Mouse (Mus musculus) Muller cell, postnatal 12 days (primary cell): ENCODE measurements around the gene Pdcd6.

ENCODE experiments used
- DNase-seq: peaks from one replicate; pipeline ENCODE4 v3.0.0-alpha.2; 2015; ENCODE audit errors: inconsistent ontology term

Gene Pdcd6

DNA sequence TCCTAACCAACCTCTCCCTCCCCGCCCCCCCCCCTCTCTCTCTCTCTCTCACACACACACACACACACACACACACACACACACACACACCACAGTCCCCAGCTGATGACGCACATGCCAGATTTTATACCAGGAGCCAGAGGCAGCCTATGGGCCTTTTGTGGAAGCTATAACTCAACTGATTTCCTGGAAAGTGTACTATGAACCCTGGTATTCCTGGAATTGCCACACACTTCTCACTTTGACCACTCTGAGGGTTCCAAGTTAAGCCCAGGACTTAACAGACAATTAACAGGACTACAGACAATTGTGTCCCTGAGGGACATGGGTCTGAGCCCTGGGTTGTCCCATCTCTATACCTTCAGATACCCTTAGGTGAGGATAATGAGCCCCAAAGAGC, 35.1 kb downstream of the Pdcd6 start:
- DNase-seq: no peak

DNA sequence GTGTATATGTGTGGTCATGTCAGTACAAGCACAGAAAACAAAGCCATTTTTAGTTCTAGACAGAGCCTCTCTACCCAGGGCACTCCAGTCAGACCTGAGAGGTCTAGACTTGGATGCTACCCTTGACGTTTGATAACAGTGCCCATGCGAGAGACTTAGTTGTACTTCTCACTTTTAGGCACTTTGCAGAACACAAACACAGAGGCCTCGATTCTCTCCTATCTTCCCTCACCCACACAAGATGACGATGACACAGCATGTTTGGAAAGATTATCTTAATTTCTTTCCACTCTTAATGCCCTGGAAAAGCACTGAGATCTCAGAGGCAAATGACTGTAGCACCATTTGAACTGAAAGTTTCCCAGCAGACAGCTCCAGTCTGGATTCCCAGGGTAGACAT, 41.7 kb downstream of the Pdcd6 start:
- no peak for DNase-seq

DNA sequence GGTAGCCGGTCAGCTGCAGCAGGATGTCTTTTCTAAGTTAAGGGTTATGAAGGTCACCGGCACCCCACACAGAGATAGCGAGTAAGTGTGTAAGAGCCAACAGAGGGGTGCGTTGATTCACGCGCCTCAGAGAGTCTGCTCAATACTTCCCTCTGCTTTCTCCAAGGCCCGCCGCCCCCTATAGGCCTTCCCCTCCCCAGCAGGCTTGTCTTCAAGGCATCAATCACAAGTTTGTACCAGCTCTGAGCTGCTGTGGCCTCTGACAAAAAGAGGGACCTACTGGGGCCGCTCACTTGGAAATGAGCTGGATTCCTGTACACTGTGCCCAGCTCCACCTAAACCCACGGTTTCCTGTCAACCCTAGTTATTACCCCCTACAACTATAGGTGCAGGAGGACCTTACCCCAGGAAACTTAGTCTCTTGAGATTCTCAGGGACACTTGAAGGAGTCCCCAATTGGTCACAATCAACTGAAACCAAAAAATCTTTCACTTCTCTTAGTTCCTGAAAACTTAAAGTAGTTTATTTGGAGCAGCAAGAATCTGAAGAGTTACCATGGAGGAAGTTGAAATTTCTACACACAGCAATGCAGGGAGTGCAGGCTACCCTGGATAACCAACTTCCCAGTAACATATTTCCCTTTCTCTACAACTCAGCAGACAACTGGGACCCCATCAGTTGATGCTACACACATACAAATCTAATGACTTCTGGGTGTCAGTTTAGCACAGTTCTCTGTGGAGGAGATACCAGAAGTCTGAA, 57.0 kb downstream of the Pdcd6 start:
- DNase-seq: peak; percentile 52

DNA sequence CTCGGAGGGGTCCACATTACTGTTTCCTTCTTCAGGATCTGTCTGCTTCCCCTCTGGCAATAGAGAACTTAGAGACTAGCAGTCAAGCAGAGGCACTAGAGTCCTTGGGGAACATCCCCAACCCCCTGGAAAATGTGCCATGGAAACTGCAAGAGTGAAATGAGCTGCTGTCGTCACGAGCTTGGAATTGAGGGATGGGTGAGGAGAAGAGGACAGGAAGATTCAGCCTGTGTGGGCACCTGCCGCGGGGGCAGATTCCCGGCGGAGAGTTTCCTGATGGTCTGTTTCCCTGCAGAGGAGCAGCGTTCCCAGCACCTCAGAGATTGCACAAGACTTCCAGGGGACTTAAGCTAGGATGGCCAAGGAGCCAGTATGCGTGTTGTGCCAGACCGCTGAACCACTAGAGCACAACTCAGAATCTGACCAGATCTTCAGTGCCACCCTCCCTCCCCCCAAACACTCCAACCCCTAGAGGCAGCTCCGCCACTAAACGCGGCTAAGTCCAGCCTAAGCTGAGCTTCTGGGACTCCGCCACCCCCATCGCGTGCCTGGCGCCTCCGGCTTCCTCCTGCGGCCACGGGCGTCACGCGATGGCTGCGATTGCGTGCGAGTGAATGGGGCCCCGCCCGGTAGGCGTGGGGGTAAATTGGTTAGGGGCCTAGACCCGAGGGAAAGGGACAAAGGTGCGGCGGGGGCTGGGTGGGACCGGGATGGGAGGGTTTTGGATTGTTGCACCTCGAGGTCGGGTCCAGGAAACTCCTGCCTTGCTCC, 57.7 kb downstream of the Pdcd6 start:
- DNase-seq: peak; percentile 63
